Mouse (Mus musculus) left cerebral cortex, adult 6 months (tissue): ENCODE data around the gene 9530053A07Rik. TPM values are rescaled to one million over a fixed set of nuclear protein-coding genes. Genes with fewer than 3 reads are reported as not detected.

Experiments used
- long read RNA-seq, 2 experiments: library from polyadenylated mRNA; unstranded; transcript quantifications; one replicate each; pipeline ENCODE4 v2.0.0; 2019 to 2020
- polyA plus RNA-seq: library from polyadenylated mRNA; unstranded; fragments of <200 nt; fragmentation: Nextera tagmentation; gene quantifications from 2 replicates; pipeline ENCODE4 v1.2.3, GENCODE M21; 2021

9530053A07Rik gene
- 0.04 TPM in 1 of 2 replicates, not detected in the other for polyA plus RNA-seq
- long read RNA-seq, experiment 1 = 0 reads
- long read RNA-seq, experiment 2 = 0 reads

GRCm38 (mm10) chr7:28129166-28129565 is at the start of gene 9530053A07Rik:
Gene 9530053A07Rik (plus strand): TSS chr7:28129466.

DNA sequence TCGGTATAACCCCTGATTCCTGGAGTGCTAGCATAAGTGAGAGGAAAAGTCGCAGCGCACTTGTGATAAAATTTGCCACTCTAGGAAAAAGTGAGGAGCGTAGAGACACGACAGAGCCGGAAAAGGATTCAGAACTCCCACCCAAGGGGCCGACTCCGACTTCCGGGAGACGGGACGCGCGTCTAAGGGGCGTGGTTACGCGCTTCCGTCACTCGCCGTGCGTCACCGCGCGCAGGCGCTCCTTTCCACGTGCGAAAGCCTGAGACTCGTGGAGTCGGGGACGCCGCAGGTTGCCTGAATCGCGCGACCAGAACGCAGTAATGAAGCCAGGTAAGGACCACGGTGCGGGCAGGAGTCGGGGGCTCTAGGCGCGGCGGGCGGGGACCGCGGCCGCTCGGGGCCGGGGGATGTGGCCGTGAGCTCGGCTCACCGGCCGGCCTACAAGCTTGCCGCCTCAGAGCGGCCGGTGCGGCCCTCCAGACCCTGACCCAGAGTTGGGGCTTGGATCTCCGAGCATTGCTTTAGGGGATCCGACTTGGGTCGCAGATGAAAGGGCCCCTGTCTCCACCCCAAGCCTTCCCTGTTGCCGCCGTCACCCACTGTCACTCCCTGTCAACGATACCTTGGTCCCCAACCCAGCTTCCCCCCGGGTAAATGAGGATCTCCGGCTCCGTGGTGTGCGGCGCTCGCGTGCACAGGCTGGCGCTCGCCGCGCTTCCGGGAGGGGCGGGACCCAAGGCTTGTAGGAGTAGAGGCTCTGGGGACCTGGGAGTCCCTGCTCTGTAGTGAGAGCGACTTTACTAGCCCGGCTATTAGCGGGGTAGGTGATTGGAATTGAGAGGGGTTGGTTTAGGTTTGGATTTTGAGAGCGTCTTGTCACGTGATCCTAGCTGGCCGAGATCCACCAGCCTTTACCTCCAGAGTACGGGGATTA is 40.5 kb downstream of the 9530053A07Rik start, which contains the start of gene Fbl:
TSS of gene Fbl (plus strand) at position 222 of the 934 bp plus-strand sequence.

GRCm38 (mm10) chr7:28179228-28179627 is 50.0 kb downstream of the 9530053A07Rik start, which contains the start of gene Dyrk1b:
Gene Dyrk1b (plus strand): TSS chr7:28179469.

Other genes with a start within 250 kb of the 9530053A07Rik start
- gene Zfp974, start 200.0 kb upstream of the 9530053A07Rik start, polyA plus RNA-seq = 2.3 and 3.1 TPM in 2 replicates
- 15.8 and 26.6 TPM in 2 replicates for gene Zfp780b, start 150.3 kb upstream of the 9530053A07Rik start, polyA plus RNA-seq
- 0.75 and 1.2 TPM in 2 replicates for gene Zfp850, start 115.4 kb upstream of the 9530053A07Rik start, polyA plus RNA-seq
- gene Psmc4, start 79.4 kb upstream of the 9530053A07Rik start, polyA plus RNA-seq = 225 and 261 TPM in 2 replicates
- gene Fcgbp, start 58.2 kb upstream of the 9530053A07Rik start, polyA plus RNA-seq = 0.11 and 0.13 TPM in 2 replicates
- gene Fbl, start 40.2 kb downstream of the 9530053A07Rik start, polyA plus RNA-seq = 11.2 and 18.6 TPM in 2 replicates
- gene Dyrk1b, start 50.0 kb downstream of the 9530053A07Rik start, polyA plus RNA-seq = 8.2 and 18.6 TPM in 2 replicates
- gene Eid2, start 138.4 kb downstream of the 9530053A07Rik start, polyA plus RNA-seq = 7.4 and 8.2 TPM in 2 replicates
- 28.4 and 33.0 TPM in 2 replicates for gene Eid2b, start 148.3 kb downstream of the 9530053A07Rik start, polyA plus RNA-seq
- 0.48 and 1.1 TPM in 2 replicates for gene Selenov, start 161.7 kb downstream of the 9530053A07Rik start, polyA plus RNA-seq
- gene Dll3, start 172.8 kb downstream of the 9530053A07Rik start, polyA plus RNA-seq = 2.5 and 2.6 TPM in 2 replicates
- 78.9 and 84.1 TPM in 2 replicates for gene Timm50, start 182.6 kb downstream of the 9530053A07Rik start, polyA plus RNA-seq
- gene Supt5, start 209.3 kb downstream of the 9530053A07Rik start, polyA plus RNA-seq = 37.9 and 54.9 TPM in 2 replicates
- gene Rps16, start 221.2 kb downstream of the 9530053A07Rik start, polyA plus RNA-seq = 1,527 and 1,591 TPM in 2 replicates
- gene Plekhg2, start 243.1 kb downstream of the 9530053A07Rik start, polyA plus RNA-seq = 0.76 and 0.94 TPM in 2 replicates